Mouse (Mus musculus): ENCODE results near the gene Syk.

Gene Syk

DNA sequence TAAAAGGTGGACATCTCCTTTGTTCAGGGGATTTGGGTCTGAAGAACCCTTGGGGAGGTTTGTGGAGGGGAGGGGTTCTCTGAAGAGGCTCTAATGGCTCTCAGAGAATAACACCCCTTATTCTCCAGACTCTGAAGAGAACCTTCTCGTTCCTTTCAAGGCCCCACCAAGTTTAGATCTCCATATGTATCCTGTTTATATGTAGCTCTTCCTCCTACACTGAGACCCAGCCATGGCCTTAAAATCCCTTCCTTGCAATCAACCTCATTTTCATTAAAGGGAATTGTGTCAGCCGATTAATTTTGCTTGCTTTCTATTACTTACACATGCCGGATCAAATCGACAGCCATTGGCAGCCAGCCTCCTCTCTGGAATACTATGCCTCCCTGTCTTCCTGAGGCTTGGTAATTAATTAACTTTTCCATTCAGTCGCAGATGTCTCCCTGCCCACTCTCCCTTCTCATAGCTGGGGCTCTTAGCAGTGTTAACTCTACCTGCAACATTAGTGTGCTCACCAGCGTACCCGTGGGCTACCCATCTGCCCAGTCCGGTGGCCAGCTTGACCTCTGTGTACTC lies 13.7 kb upstream of the Syk start:
- DNase-seq (ENCODE audit: low spot score): no peak

DNA sequence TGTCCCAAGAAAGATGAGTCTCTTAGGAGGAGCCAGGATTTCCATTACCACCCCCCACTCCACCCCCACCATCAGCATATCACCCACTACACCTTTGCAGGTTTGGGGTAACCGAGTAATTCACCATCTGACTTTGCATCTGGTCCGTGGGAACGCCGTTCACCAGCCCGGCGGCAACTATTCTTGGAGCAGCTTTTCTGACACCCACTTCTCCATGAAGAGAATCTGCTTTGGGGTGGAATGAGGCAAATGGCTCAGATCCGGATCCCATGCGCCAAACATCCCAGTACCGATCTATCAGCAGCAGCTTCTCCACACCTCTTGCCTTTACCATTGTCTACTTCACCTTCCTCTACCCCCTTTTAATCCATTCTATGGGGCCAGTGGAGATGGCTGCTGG lies 12.7 kb upstream of the Syk start:
- no peak for DNase-seq (ENCODE audit: low spot score)

DNA sequence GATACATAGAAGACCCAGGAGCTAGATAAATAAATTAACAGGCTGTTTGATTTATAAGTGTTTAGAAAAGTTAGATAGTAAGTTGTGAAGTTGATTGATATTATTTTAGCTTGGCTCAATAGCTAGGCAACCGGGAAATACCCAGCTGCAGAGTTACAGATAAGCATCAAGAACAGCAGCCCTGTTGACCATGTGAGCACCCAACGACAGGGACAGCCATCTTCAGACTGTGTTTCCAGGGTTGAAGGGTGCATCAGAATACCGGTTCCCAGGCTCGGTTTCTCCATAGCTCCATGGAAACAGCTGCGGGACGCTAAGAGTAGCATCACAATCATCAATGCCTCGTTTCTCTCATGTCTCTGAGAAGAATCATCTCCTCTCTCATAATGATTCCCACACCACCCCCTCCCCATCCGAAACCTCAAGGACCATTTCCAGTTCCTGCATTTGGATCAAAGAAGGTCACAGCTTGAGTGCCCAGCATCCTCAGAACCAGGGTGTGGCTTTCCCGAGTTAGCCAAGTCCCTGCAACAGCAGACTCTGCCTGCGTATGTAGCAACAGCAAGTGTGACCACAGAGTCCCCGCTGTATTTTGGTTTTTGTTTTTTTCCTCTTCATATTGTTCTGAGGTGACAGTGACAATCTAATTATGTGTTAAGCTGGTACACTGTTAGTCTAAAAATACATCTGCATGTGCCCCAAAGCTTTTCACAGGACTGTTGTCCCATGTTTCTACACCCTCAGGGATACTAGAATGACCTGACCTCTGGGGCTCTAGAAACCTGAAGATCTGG lies 11.2 kb upstream of the Syk start:
- DNase-seq (ENCODE audit: low spot score): no peak

DNA sequence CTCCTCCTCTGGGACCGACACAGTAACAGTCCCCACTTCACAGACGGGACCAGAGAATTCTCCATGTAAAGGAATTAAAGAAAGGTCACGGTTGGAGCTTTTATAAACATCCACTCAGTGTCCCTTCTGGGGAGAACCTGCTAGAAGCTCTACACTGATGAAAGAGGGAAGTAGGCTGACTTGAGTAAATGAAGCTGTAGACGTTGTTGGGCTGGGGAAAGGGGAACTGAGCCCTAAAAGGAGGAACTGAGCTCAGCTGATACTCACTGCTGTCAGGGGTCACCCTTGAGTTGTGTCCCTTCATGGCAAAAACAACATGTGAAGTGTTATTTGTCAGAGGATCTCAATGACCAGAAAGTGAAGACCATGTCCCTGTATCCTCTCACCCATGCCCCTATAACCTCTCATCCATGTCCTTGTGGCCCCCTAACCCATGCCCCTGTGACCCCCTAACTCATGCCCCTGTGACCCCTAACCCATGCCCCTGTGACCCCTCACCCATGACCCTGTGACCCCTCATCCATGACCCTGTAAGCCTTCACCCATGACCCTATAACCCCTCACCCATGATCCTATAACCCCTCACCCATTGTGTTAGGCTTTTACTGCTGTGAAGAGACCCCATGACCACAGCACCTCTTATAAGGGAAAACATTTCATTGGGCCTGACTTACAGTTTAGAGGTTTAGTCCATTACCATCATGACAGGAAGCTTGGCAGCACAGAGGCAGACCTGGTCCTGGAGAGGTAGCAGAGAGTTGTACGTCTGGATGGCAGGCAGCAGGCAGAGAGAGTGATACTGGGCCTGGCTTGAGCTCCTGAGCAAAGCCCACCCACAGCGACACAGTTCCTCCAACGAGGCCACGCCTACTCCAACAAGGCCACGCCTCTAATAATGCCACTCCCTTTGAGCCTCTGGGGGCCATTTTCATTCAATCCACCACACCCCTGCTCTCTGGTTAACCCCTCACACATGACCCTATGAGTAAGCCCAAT lies 10.2 kb upstream of the Syk start:
- no peak for DNase-seq (ENCODE audit: low spot score)

DNA sequence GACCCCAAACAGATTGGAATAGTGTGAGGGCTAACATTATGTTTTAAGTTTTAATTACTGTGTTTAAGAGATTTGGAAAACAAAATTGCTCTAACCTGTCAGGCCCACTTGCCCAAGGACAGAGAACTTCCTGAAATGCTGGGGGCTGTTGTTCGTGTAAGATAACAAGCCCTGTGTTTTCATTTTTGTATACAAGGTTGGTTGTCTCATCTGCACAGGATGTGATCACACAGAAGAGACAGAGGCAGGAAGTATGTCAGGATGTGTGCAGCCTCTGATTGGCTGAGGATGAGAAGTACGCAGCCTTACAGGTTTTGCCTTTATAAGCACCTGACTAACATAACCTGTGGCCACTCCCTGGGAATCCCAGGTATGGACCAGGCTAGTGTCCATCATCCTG lies 8.7 kb upstream of the Syk start:
- DNase-seq (ENCODE audit: low spot score): no peak

DNA sequence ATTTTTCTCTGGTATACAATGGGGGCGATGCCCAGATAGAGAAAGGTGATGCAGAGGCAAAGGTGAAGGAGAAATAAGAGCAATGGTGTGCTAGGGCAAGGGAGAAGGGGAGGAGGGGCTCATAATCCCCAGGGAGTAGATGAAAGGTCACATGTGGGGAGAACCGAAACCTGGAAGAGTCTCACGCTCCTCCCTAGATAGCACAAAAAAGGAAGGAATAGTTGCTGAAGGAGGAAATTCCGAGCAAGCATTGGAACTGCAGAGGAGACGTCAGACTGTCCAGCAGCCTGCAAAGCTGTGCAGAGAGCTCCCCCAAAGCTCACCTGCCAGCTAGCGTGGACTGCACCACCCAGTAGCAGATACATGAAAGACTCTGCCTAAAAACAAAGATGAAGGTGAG lies 7.5 kb upstream of the Syk start:
- no peak for DNase-seq (ENCODE audit: low spot score)

DNA sequence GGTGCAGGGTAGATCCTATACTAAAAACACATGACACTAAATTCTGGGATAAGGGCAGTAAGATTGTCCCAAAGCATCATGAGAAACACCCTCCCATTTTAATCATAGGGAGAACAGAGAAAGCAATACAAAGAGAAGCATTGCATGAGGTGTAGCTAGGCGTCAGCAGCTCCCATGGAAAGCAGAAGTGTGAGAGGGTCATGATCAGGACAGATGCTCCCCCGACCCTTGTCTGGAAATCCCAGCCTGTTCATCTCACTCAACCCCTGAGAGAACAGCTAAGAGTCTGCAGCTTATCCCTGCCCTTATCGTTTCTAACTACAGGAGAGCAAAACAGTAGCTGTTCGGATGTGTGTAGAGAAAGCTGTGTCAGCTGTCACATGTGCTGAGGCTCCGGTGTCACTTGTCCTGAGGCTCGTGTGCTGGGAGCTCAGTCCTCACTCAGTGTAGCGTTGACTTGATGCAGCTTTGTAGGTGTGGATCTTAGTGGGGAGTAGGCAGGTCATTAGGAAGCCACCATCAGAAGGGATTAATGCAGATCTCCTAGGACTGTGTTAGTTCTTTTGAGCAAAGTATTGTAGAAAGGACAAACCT lies 6.9 kb upstream of the Syk start:
- no peak for DNase-seq (ENCODE audit: low spot score)

DNA sequence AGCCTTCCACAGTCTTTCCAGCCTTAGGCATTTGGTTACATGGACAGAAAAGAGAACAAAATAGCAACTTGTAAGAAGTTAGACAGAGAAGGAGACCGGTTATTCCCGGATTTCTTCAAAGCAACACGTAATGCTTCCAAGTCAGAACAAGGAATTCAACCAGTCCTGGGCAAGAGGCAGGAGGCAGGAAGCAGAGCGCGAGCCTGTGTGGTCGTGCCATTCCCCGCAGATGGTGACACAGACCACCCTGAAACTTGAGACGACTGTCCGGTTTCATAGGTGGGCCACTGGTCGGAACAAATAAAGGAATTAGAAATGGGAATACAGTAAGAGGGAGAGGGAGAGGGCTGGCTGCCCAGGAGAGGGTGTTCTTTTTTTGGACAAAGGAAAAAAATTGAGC lies 6.1 kb upstream of the Syk start:
- DNase-seq (ENCODE audit: low spot score): no peak

DNA sequence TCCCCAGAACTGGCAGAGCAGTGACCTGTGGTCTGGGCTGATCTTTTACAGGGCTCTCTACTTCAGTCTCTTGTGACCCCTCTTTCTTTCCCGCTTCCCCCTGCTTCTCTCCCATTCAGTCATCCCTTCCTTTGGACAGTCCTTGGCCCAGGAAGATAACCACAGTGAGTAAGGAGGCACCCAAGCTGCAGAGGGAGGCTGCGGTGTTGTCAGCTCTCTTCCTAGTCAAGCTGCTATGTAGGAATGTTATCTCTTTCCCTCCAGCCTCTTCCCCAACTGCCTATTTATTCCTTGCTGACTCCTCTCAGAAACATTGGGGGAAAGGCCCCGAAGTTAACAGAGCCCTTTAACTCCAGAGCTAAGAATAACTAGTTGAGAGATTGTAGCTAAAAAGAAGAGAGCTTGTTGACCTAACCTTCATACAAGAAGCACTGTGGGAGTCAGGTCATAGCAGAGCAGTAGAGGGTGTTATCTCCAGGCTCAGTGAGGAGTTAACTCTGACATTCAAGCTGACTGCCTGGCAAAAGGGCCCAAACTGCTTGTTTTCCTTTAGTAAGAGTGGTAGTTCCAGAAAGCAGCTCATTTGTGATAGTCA lies 5.5 kb upstream of the Syk start:
- no peak for DNase-seq (ENCODE audit: low spot score)

DNA sequence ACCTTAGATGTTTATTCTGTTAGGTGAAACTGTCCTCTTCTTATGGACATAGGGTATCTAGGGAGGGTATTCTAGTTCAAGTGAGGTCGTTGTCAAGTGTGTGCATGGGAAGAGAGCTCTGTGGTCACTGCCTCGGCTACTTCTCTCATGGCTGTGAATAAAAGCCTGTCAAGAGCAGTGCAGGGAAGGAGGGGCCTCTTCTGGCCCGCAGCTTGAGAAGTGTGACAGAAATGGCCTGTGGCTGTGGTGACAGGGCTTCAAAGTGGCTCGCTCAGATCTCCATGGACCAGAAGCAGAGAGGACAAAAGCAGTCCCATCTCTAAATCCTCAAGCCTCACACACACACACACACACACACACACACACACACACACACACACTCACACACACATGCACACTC lies 5.0 kb upstream of the Syk start:
- DNase-seq (ENCODE audit: low spot score): no peak

DNA sequence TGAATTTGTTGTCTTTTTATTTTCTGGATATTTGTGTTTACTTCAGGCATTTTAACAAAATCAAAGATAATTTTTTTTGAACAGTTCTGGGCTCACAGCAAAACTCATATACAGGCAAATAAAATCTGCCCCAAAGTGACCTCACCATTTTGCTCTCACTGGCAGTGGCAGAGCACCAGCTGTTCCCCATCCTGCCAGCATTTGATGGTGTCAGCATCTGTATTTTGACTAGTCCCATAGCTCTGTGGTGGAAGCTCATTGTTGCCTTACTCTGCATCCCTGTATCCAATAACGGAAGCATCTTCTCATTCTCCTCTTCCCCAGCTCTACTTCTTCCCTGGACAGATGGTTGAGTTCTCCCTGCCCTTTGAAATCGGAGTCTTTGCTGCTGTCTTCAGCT lies 4.2 kb upstream of the Syk start:
- DNase-seq (ENCODE audit: low spot score): no peak

DNA sequence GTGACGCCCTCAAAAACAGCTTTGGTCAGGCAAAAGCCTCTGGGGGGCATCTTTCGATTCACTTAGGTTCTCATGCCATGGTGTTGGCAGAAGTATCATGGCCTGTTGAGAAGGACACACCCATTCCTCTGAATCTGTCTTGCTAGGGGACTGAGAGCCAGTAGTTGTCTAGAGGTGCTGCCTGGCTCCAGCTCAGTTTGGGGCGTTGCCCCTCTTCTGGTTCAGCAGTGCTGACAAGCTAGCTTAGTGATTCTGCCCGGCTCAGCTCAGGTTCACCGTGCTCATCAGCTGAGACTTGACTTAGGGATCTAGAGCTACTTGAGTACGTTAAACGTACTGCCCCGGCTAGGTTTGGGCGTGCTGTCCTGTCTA lies 481 bp upstream of the Syk start:
- no peak for DNase-seq (ENCODE audit: low spot score)

DNA sequence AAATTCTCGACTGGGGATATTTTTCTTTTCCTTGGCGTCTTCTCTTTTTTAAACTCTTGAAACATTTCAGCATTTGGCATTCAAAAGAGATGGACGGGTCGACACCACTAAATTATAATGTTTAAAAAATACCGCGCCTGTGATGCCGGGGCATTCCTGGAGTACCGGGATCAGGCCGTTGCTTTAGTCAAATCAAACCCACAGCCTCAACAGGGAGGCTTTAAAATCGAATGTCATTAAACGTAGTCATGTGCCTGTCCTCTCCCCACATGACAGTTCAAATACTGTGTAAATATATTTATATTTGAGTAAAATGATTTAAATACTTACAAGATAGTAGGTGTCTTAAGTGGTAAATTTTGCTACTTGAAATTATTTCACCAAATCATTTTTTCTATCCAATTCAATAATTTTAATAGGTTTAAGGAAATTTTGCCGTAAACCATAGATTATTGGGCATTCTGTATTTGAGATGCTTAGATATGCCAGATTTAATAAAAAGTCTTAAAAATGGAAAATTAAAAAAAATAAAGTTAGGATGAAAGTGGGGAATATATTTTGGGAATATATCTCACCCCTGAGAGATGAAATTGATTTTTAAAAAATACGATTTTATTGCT lies 1.1 kb downstream of the Syk start:
- DNase-seq (ENCODE audit: low spot score): no peak

DNA sequence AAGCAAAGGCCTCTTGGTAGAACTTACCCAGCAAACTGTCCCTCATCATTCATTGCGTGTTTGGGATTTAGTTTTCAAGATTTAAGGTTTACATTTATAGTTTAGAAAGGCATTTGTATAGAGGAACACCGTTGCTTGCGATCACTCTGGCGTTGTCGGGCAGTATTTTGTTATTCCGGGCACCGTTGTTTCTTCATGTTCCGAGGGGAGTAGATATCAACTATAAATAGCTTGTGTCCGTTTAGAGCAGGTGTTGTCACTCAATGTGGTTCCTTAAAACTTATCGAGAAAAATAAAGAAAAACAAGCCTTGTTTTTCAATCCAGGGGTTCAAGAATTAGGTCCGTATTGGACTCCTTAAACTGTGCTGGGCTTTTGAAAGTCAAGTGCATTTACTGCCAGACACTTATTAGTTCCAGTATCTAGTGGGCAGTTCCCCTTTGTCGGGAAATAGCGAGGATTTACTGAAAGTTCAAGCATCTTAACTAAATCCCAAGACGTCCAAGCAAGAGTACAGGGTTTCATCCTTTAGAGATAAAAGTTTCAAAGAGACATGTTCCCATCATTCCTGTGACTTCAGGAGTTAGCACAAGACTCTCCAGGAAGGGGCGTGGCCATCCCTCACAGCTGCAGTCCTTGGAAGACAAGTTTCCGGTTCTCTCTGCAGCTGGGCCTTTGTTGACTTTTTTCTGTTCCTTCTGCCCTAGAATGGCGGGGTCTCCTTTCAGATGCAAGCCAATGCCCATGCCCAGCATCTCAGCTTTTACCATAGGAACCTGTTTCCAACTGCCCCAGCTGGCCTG lies 1.9 kb downstream of the Syk start:
- DNase-seq (ENCODE audit: low spot score): no peak

DNA sequence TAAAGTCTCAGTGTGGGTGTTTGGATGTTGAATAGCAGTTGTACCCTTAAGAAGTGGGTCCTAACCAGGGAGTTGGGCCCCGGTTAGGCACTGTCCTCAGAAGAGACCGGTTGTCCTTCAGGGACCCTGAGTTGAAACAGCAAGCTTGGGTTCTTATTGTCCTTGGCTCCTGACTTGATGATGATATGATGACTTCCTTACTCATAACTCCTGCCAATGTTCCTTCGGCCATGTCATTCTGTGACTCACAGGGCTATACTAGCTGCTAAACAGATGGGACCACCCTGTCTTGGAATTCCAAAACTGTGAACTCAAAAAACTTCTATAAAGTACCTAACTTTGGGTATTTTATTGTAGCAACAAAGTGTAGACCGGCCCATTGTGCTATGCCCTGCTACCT lies 4.8 kb downstream of the Syk start:
- no peak for DNase-seq (ENCODE audit: low spot score)

DNA sequence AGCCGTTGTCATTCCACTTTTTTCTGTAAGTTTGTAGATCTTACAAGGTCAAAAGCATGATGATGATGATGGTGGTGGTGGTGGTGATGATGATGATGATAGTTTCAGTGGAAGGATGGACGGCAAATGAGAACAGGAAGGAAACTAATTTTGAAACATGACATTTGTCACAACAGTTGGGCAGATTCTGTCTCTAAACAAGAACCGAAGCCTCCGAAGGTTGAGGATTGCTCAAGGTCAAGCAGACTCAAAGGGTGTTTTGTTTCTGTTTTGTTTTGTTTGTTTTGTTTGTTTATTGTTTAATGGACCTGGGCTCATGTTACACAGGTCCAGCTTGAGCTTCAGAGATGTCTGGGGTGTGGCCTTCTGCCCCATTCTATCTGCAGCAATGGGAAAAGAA lies 6.1 kb downstream of the Syk start:
- no peak for DNase-seq (ENCODE audit: low spot score)

DNA sequence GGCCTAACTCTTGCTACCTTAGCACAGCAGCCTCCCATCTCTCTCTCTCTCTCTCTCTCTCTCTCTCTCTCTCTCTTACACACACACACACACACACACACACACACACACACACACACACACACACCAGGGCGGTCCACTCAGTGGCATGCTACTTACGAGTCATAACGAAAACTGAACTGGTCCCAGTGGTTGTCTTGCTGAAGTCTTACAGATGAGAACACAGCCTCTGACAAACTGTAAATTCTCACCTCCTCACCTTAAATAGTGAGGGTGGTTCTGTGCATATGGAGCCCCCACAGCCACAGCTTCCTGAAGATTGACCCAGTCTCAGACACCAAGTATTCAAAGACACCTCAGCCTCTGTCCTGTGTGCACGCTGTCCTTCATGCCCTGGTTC lies 8.9 kb downstream of the Syk start:
- DNase-seq (ENCODE audit: low spot score): no peak

DNA sequence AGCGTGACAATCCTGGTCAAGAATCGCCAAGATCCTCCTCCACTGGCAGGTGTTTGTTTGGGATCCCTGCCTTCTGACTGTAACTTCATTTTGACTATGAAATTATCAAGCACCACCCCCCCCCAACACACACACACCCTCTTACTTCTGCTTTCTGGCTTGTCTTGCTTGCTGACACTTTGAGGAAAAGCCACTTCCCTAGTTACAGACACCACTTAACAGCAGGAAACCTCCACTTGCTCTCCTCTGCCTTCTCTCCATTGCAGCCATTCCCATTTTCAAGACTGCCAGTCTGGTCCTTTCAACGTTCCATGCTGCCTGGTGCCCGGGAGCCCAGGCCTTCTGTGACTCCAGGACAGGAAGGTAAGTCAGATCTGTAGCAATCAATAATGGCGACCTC lies 13.7 kb downstream of the Syk start:
- no peak for DNase-seq (ENCODE audit: low spot score)

DNA sequence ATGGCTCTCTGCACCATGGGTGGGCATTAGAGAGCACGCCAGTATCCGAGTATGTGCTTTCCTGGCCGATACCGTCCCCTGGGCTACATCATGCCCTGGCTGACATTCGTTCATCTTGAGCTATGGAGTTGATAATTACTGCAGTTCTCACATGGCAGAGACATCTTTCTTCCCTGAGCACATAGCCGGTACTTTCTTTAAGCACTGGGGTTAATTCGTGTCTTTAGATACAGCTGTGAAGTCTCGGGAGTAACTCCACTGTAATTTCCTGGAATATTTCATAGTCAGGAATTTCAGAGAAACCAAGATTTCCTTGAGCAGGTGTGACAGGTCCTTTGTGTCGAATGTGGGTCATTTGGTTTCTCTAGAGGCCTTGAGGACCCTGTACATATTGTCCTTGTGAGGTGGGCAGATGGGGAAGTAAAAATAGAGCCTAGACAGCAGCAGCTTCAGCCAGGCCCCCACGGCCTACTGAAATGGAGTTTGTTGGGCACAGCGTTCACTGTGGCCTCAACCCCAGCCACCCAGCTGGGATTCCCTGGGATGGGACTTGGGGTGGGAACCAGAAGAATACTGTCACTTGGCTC lies 14.2 kb downstream of the Syk start:
- no peak for DNase-seq (ENCODE audit: low spot score)

DNA sequence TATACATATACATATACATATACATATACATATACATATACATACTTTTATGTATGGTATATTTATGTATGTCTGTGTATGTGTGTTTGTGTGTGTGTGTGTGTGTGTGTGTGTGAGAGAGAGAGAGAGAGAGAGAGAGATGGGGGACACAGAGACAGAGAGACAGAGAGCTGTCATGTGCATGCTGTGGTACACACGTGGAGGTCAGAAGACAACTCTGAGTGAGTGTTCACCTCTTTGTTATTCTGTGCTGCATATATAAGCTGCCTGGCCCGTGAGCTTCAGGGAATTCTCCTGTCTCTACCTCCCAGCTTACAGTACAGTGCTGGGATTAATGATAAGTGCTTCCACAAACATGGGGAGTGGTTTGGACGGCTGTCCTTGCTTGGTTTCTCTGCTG lies 15.3 kb downstream of the Syk start:
- no peak for DNase-seq (ENCODE audit: low spot score)
